Mouse (Mus musculus) liver, embryonic 13.5 days (tissue): ENCODE results near the gene Fuca1. TPM values are rescaled to one million over a fixed set of nuclear protein-coding genes. Genes with fewer than 3 reads are reported as not detected.

Experiments
- ATAC-seq: fragments of 200-750 bp; cut with Nextera tagmentation; 2 replicates; pipeline ENCODE4 v1.8.0; 2017; ENCODE audit warnings: low read depth, mild to moderate bottlenecking, moderate number of reproducible peaks, moderate library complexity
- DNase-seq: peaks from one replicate; pipeline ENCODE4 v3.0.0; 2022
- H3K27ac ChIP-seq: fragments of 300-500 bp; sonication (generic); 2 replicates; pipeline ENCODE4 v1.5.1; 2015; ENCODE audit warnings: moderate library complexity, mild to moderate bottlenecking, inconsistent platforms
- H3K27me3 ChIP-seq: fragments of 300-500 bp; sonication (generic); 2 replicates; pipeline ENCODE4 v1.6.1; 2015; ENCODE audit warnings: mild to moderate bottlenecking, inconsistent platforms
- H3K36me3 ChIP-seq: fragments of 300-500 bp; sonication (generic); 2 replicates; pipeline ENCODE4 v1.6.1; 2015; ENCODE audit warnings: mild to moderate bottlenecking, inconsistent platforms
- H3K4me1 ChIP-seq: fragments of 300-500 bp; sonication (generic); replicated peaks from 2 replicates; pipeline ENCODE4 v1.6.1; 2015; ENCODE audit warnings: inconsistent platforms
- H3K4me2 ChIP-seq: fragments of 300-500 bp; sonication (generic); 2 replicates; pipeline ENCODE4 v1.6.1; 2015; ENCODE audit warnings: inconsistent platforms, mild to moderate bottlenecking, moderate library complexity
- H3K4me3 ChIP-seq: fragments of 300-500 bp; sonication (generic); replicated peaks from 2 replicates; pipeline ENCODE4 v1.5.1; 2015; ENCODE audit warnings: mild to moderate bottlenecking, inconsistent platforms
- H3K9ac ChIP-seq: fragments of 300-500 bp; sonication (generic); 2 replicates; pipeline ENCODE4 v1.6.1; 2015; ENCODE audit warnings: mild to moderate bottlenecking, inconsistent platforms
- H3K9me3 ChIP-seq: fragments of 300-500 bp; sonication (generic); replicated peaks from 2 replicates; pipeline ENCODE4 v1.6.1; 2016; ENCODE audit warnings: inconsistent platforms
- WGBS: fragments of 180-500 bp; shearing (Covaris S2); methylation state at CpG from one replicate; pipeline ENCODE4 v1.1.7; 2015; ENCODE audit not compliant: insufficient replicate concordance; 5-methylcytosine and 5-hydroxymethylcytosine counted together
- polyA plus RNA-seq: library from polyadenylated mRNA; unstranded; fragments of >200 nt; fragmentation: Nextera tagmentation; extraction: Ambion mirVana; gene quantifications from 2 replicates; pipeline ENCODE4 v1.2.1, GENCODE M21; 2015

Gene Fuca1
- polyA plus RNA-seq, 1 experiment from 2014 or later: 18.1 TPM

GRCm38 (mm10) chr4:135942193-135942592 is 21.7 kb downstream of the Fuca1 start:
- 55% methylated on average over 6 of the region's 6 CpGs for WGBS
- Histone ChIP-seq H3K27ac (no peak overlapping the region), H3K4me2 (no peak overlapping the region), H3K4me3 (no peak overlapping the region), H3K4me1 (peaks cover 42% of the 10 kb centered on the region), H3K9ac (no peak overlapping the region), H3K27me3 (no peaks in the 10 kb centered on the region), H3K36me3 (peaks cover 20% of the 10 kb centered on the region), H3K9me3 (no peaks in the 10 kb centered on the region)
- ATAC-seq (no peak), DNase-seq (no peak)

- 37% methylated on average over 4 of the region's 4 CpGs for WGBS
- Histone ChIP-seq H3K4me3 (no peak overlapping the region), H3K4me2 (no peak overlapping the region), H3K4me1 (peaks cover 42% of the 10 kb centered on the region), H3K27ac (no peak overlapping the region), H3K9me3 (no peaks in the 10 kb centered on the region), H3K36me3 (peaks cover 20% of the 10 kb centered on the region), H3K9ac (no peak overlapping the region), H3K27me3 (no peaks in the 10 kb centered on the region)
- DNase-seq (no peak), ATAC-seq (no peak)
Measured at GRCm38 (mm10) chr4:135943389-135943788, 22.9 kb downstream of the Fuca1 start.

GRCm38 (mm10) chr4:135945706-135946105 is 25.2 kb downstream of the Fuca1 start:
- no peaks in the 10 kb centered on the region for H3K27me3 ChIP-seq
- H3K4me3 ChIP-seq: peak overlapping the region; percentile 90
- DNase-seq (no peak), ATAC-seq (peak; percentile 6; the same call in 1 of the 2 replicates)
- peaks cover 10% of the 10 kb centered on the region for H3K36me3 ChIP-seq
- H3K27ac ChIP-seq: peak overlapping the region; percentile 77
- no peaks in the 10 kb centered on the region for H3K9me3 ChIP-seq
- 64% methylated on average over 10 of the region's 10 CpGs for WGBS
- peaks cover 48% of the 10 kb centered on the region for H3K4me1 ChIP-seq
- H3K9ac ChIP-seq: peak overlapping the region; percentile 43; the same call in 1 of the 2 replicates
- peak overlapping the region; percentile 89 for H3K4me2 ChIP-seq

GRCm38 (mm10) chr4:135946278-135946658 is 25.7 kb downstream of the Fuca1 start, which contains the start of gene Hmgcl:
TSS of gene Hmgcl (plus strand) at chr4:135946448.
- no peaks in the 10 kb centered on the region for H3K27me3 ChIP-seq
- peak within 1 kb of the TSS; percentile 91 for H3K9ac ChIP-seq
- H3K4me3 ChIP-seq: peak within 1 kb of the TSS; percentile 90
- DNase-seq: peak; percentile 94
- peak within 1 kb of the TSS; percentile 89 for H3K4me2 ChIP-seq
- peaks cover 48% of the 10 kb centered on the region for H3K4me1 ChIP-seq
- peak; percentile 82 for ATAC-seq
- H3K27ac ChIP-seq: peak within 1 kb of the TSS; percentile 77
- under 1% methylated on average over 23 of the region's 23 CpGs for WGBS
- H3K9me3 ChIP-seq: no peaks in the 10 kb centered on the region
- H3K36me3 ChIP-seq: peaks cover 11% of the 10 kb centered on the region

- peaks cover 48% of the 10 kb centered on the region for H3K4me1 ChIP-seq
- H3K36me3 ChIP-seq: peaks cover 16% of the 10 kb centered on the region
- peak overlapping the region; percentile 75 for H3K27ac ChIP-seq
- under 1% methylated on average over 28 of the region's 28 CpGs for WGBS
- peak overlapping the region; percentile 90 for H3K4me3 ChIP-seq
- ATAC-seq: peak; percentile 39
- peaks cover 5% of the 10 kb centered on the region for H3K9me3 ChIP-seq
- no peak for DNase-seq
- H3K9ac ChIP-seq: peak overlapping the region; percentile 91
- no peaks in the 10 kb centered on the region for H3K27me3 ChIP-seq
- H3K4me2 ChIP-seq: peak overlapping the region; percentile 89
Measured at GRCm38 (mm10) chr4:135946659-135947301, 26.2 kb downstream of the Fuca1 start.

- Histone ChIP-seq H3K27me3 (no peaks in the 10 kb centered on the region), H3K4me3 (no peak overlapping the region), H3K36me3 (peaks cover 30% of the 10 kb centered on the region), H3K9me3 (peaks cover 6% of the 10 kb centered on the region), H3K9ac (no peak overlapping the region), H3K4me1 (peaks cover 49% of the 10 kb centered on the region), H3K4me2 (peak overlapping the region; percentile 89; the same call in 1 of the 2 replicates), H3K27ac (no peak overlapping the region)
- DNase-seq (no peak), ATAC-seq (no peak)
- WGBS: 80% methylated on average over 8 of the region's 8 CpGs
Measured at GRCm38 (mm10) chr4:135948142-135948541, 27.6 kb downstream of the Fuca1 start.

- Histone ChIP-seq H3K36me3 (peaks cover 35% of the 10 kb centered on the region), H3K27ac (no peak overlapping the region), H3K4me3 (no peak overlapping the region), H3K27me3 (no peaks in the 10 kb centered on the region), H3K9me3 (peaks cover 6% of the 10 kb centered on the region), H3K4me1 (peaks cover 47% of the 10 kb centered on the region), H3K4me2 (no peak overlapping the region), H3K9ac (no peak overlapping the region)
- DNase-seq (no peak), ATAC-seq (no peak)
- 87% methylated on average over 10 of the region's 10 CpGs for WGBS
Measured at GRCm38 (mm10) chr4:135949475-135949874, 28.9 kb downstream of the Fuca1 start.

- H3K4me3 ChIP-seq: no peak overlapping the region
- peaks cover 39% of the 10 kb centered on the region for H3K36me3 ChIP-seq
- peaks cover 47% of the 10 kb centered on the region for H3K4me1 ChIP-seq
- peaks cover 6% of the 10 kb centered on the region for H3K9me3 ChIP-seq
- DNase-seq (no peak), ATAC-seq (no peak)
- H3K27me3 ChIP-seq: no peaks in the 10 kb centered on the region
- H3K4me2 ChIP-seq: no peak overlapping the region
- no peak overlapping the region for H3K27ac ChIP-seq
- WGBS: 64% methylated on average over 6 of the region's 6 CpGs
- no peak overlapping the region for H3K9ac ChIP-seq
Measured at GRCm38 (mm10) chr4:135949911-135950310, 29.4 kb downstream of the Fuca1 start.

- no peaks in the 10 kb centered on the region for H3K27me3 ChIP-seq
- ATAC-seq (no peak), DNase-seq (no peak)
- peaks cover 6% of the 10 kb centered on the region for H3K9me3 ChIP-seq
- WGBS: 83% methylated on average over 6 of the region's 6 CpGs
- H3K4me2 ChIP-seq: no peak overlapping the region
- no peak overlapping the region for H3K9ac ChIP-seq
- H3K4me3 ChIP-seq: no peak overlapping the region
- no peak overlapping the region for H3K27ac ChIP-seq
- peaks cover 43% of the 10 kb centered on the region for H3K36me3 ChIP-seq
- peaks cover 46% of the 10 kb centered on the region for H3K4me1 ChIP-seq
Measured at GRCm38 (mm10) chr4:135950365-135950764, 29.8 kb downstream of the Fuca1 start.

- H3K9me3 ChIP-seq: peaks cover 6% of the 10 kb centered on the region
- peaks cover 52% of the 10 kb centered on the region for H3K36me3 ChIP-seq
- no peak overlapping the region for H3K4me3 ChIP-seq
- no peak overlapping the region for H3K4me2 ChIP-seq
- H3K27me3 ChIP-seq: no peaks in the 10 kb centered on the region
- H3K4me1 ChIP-seq: peaks cover 38% of the 10 kb centered on the region
- no peak overlapping the region for H3K9ac ChIP-seq
- WGBS: 79% methylated on average over 3 of the region's 3 CpGs
- no peak for DNase-seq
- ATAC-seq: no peak
- H3K27ac ChIP-seq: no peak overlapping the region
Measured at GRCm38 (mm10) chr4:135951505-135951904, 31.0 kb downstream of the Fuca1 start.

- H3K36me3 ChIP-seq: peaks cover 61% of the 10 kb centered on the region
Measured at GRCm38 (mm10) chr4:135953179-135953578, 32.6 kb downstream of the Fuca1 start.

GRCm38 (mm10) chr4:135954241-135954640 is 33.7 kb downstream of the Fuca1 start:
- Histone ChIP-seq H3K9me3 (peaks cover 6% of the 10 kb centered on the region), H3K36me3 (peaks cover 66% of the 10 kb centered on the region), H3K9ac (no peak overlapping the region), H3K4me3 (no peak overlapping the region), H3K4me1 (peaks cover 24% of the 10 kb centered on the region), H3K4me2 (no peak overlapping the region), H3K27ac (peak overlapping the region; percentile 53; the same call in 1 of the 2 replicates), H3K27me3 (no peaks in the 10 kb centered on the region)
- DNase-seq: no peak
- ATAC-seq: peak; percentile 49
- WGBS: 14% methylated on average over 2 of the region's 2 CpGs

More at GRCm38 (mm10) chr4:135953179-135953578, 32.6 kb downstream of the Fuca1 start:
- no peak overlapping the region for H3K27ac ChIP-seq
- ATAC-seq (no peak), DNase-seq (no peak)
- H3K9ac ChIP-seq: no peak overlapping the region
- no peak overlapping the region for H3K4me3 ChIP-seq
- peaks cover 6% of the 10 kb centered on the region for H3K9me3 ChIP-seq
- no peak overlapping the region for H3K4me2 ChIP-seq
- peaks cover 25% of the 10 kb centered on the region for H3K4me1 ChIP-seq
- 68% methylated on average over 3 of the region's 3 CpGs for WGBS
- H3K27me3 ChIP-seq: no peaks in the 10 kb centered on the region
